10 mouse cellular contexts compared by ENCODE assay signal in genomic region chr4:97673854-97674510, GRCm38 (mm10).
A peak's percentile ranks its signal among the peaks of the same experiment; 100 is the strongest.
DNase-seq lines count a peak whose midpoint lies in the region; ATAC-seq and TF ChIP-seq lines count a peak whose summit lies in the region.
"Had no signal": no experiment of that assay in that cellular context is flagged by ENCODE, and none has a peak within 500 bp of the region (broad histone marks: within the 10 kb centered on the region; RNA-seq: fewer than 3 reads in every experiment).

No protein-coding gene starts in this region.

- DNase-seq in adrenal gland, adult 2 months, result peak; percentile 43
- no peak for DNase-seq in adrenal gland, postnatal 4 days (ENCODE audit: low spot score in 2 of 2)
- no peak for DNase-seq in lung, adult 2 months
- peak; percentile 9 to 14 for DNase-seq in thymus, postnatal 10 days (ENCODE audit: low spot score in 2 of 2)
- DNase-seq in gastrocnemius, postnatal 4 days (ENCODE audit: low spot score in 2 of 2), result no peak
- DNase-seq: kidney, postnatal 10 days had no signal

- no peak overlapping the region for H3K4me3 ChIP-seq in lung, embryonic 16.5 days (ENCODE audit: low read length)
- no peak overlapping the region for H3K4me3 ChIP-seq in lung, adult 2 months (replicated peaks; ENCODE audit: extremely low read depth, low read depth, low read length)
- H3K4me3 ChIP-seq in heart, embryonic 13.5 days, result no peak overlapping the region
- H3K4me3 ChIP-seq in midbrain, embryonic 15.5 days, result no peak overlapping the region
- H3K4me3 ChIP-seq: forebrain, embryonic 13.5 days had no signal

- no peak overlapping the region for H3K9ac ChIP-seq in lung, embryonic 16.5 days (ENCODE audit: low read length)
- no peak overlapping the region for H3K9ac ChIP-seq in heart, embryonic 13.5 days
- no peak overlapping the region for H3K9ac ChIP-seq in midbrain, embryonic 15.5 days
- H3K9ac ChIP-seq: forebrain, embryonic 13.5 days had no signal

- H3K27ac ChIP-seq in lung, embryonic 16.5 days (ENCODE audit: low read length), result no peak overlapping the region
- H3K27ac ChIP-seq in heart, embryonic 13.5 days (replicated peaks), result peak overlapping the region; percentile 70
- no peak overlapping the region for H3K27ac ChIP-seq in midbrain, embryonic 15.5 days
- H3K27ac ChIP-seq: forebrain, embryonic 13.5 days had no signal

- no peak for TF ChIP-seq CTCF in lung, adult 2 months (IDR thresholded peaks at IDR 0.05; ENCODE audit: insufficient read depth, low read length)

- H3K27me3 ChIP-seq in lung, embryonic 16.5 days (ENCODE audit: control insufficient read depth, insufficient read depth, low read depth, low read length), result 0 out of 2 replicates have a peak, but pooled peaks cover 2% of the 10 kb centered on the region
- no peaks in the 10 kb centered on the region for H3K27me3 ChIP-seq in heart, embryonic 13.5 days (replicated peaks)
- no peaks in the 10 kb centered on the region for H3K27me3 ChIP-seq in midbrain, embryonic 15.5 days (replicated peaks)
- H3K27me3 ChIP-seq: forebrain, embryonic 13.5 days had no signal

- no peaks in the 10 kb centered on the region for H3K4me1 ChIP-seq in lung, embryonic 16.5 days (replicated peaks; ENCODE audit: control insufficient read depth, insufficient read depth, low read length)
- H3K4me1 ChIP-seq in lung, adult 2 months (ENCODE audit: control insufficient read depth, insufficient read depth, low read length), result no peaks in the 10 kb centered on the region; the same call in 1 of the 2 replicates
- peaks cover 12% of the 10 kb centered on the region for H3K4me1 ChIP-seq in heart, embryonic 13.5 days
- H3K4me1 ChIP-seq in midbrain, embryonic 15.5 days, result peaks cover 15% of the 10 kb centered on the region

- ATAC-seq in lung, embryonic 16.5 days (ENCODE audit: low read depth), result peak; percentile 52; the same call in 1 of the 2 replicates
- ATAC-seq in heart, embryonic 13.5 days (ENCODE audit: extremely low read depth, insufficient number of reproducible peaks, low FRiP score, low TSS enrichment), result no peak
- ATAC-seq in midbrain, embryonic 15.5 days (replicated peaks), result no peak
- ATAC-seq: forebrain, embryonic 13.5 days had no signal

- H3K4me2 ChIP-seq in lung, embryonic 16.5 days (ENCODE audit: low read depth, low read length), result no peak overlapping the region
- H3K4me2 ChIP-seq in heart, embryonic 13.5 days, result no peak overlapping the region
- H3K4me2 ChIP-seq in midbrain, embryonic 15.5 days, result no peak overlapping the region
- H3K4me2 ChIP-seq: forebrain, embryonic 13.5 days had no signal

- no peaks in the 10 kb centered on the region for H3K9me3 ChIP-seq in lung, embryonic 16.5 days (ENCODE audit: control insufficient read depth, low read length)
- no peaks in the 10 kb centered on the region for H3K9me3 ChIP-seq in heart, embryonic 13.5 days
- H3K9me3 ChIP-seq in midbrain, embryonic 15.5 days, result no peaks in the 10 kb centered on the region
- H3K9me3 ChIP-seq: forebrain, embryonic 13.5 days had no signal

- TF ChIP-seq POLR2A in lung, adult 2 months (IDR thresholded peaks at IDR 0.05; ENCODE audit: borderline replicate concordance, extremely low read depth, low read depth, low read length), result no peak

- 47% methylated on average over 6 of the region's 6 CpGs for WGBS in lung, embryonic 16.5 days
- WGBS in lung, adult 2 months, result 44% methylated on average over 6 of the region's 6 CpGs
- WGBS in heart, embryonic 13.5 days, result 48% methylated on average over 6 of the region's 6 CpGs
- WGBS in midbrain, embryonic 15.5 days, result 75% methylated on average over 6 of the region's 6 CpGs

- no peaks in the 10 kb centered on the region for H3K36me3 ChIP-seq in lung, embryonic 16.5 days (ENCODE audit: control insufficient read depth, insufficient read depth, low read length)
- H3K36me3 ChIP-seq in heart, embryonic 13.5 days, result no peaks in the 10 kb centered on the region
- no peaks in the 10 kb centered on the region for H3K36me3 ChIP-seq in midbrain, embryonic 15.5 days (replicated peaks)

Comparison
In these comparisons a context has a peak if more than half of its experiments do, and no peak if none do; other contexts are left out.
1. DNase-seq: peak in adrenal gland, adult 2 months (single experiment) and thymus, postnatal 10 days (2 of 2); none in adrenal gland, postnatal 4 days (0 of 2), lung, adult 2 months (single experiment) and gastrocnemius, postnatal 4 days (0 of 2).